Mouse (Mus musculus) cerebellum, postnatal 10 days (tissue): ENCODE measurements around the gene Antxrl.

Experiments
- DNase-seq, 2 experiments: peaks; one replicate each; pipeline ENCODE4 v3.0.0; 2021; ENCODE audit warnings: mixed read lengths in 2 of 2

The Antxrl gene

DNA sequence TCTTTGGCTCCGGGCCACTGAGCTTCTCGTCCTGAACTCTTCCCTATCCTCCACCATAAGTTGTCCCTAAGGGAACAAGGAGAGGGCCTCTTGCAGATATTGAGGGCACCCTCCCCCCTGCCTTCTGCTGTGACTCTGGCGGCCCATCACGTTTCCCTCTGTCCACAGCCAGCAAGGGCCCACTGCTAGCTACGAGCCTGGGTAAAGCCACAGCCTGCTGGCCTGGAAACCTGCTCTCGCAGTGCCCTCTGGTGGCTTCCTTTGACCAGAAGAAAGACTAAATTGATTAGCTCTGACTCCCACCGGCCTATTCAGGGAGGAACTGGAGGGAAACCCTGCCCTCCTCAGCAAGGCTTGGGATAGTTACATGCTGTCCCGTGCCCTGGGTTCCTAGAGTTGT lies 52.4 kb downstream of the Antxrl start:
- DNase-seq: peak; percentile 89 to 90

DNA sequence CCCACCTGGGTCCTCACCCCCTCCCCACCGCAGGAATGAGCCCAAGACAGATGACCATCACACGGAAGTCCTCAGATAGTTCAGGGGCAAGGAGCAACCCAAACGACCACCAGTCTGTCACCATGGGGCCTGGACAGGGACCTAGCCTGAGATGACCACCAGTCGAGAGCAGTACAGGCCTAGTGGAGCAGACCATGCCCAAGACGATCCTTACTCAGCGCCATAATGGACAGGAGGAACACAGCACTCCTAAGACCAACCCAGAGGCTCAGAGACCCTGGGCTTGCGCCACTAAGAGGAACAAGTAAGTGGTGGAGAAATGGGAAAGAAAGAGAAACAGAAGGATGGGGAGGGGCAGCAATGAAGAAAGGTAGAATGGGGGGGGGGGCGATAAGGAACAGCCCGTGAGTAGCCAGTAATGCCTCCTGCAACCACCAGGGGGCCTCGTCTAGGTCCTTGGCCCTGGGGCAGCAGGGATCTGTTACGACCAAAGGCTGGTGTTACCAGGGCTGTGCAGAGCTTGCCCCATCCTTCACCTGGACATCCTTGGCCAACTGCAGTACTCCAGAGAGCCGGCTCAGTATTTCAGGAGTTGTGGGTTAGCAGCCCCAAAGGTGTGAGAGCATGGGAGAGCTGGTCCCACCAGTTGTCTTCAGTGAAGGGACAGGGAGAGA lies 54.0 kb downstream of the Antxrl start:
- peak; percentile 74 to 79 for DNase-seq

DNA sequence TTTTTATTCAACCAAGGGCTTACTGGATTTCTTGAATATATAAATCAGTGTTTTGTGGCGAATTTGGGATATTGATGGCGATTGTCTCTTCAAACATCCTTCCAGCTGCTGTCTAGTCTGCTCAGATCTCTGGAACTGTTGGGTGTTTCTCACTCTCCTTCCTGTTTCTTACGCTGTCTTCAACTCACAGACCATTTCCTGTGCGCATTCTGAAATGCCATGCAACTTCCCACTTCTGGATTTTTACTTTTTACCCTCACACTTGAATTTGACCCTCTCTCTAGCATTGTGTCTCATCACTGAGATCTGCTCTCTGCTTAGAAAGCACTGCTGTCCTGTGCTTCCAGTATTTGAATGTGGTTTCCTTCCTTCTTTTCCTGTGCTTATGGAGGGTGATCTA lies 55.1 kb downstream of the Antxrl start:
- DNase-seq: no peak

DNA sequence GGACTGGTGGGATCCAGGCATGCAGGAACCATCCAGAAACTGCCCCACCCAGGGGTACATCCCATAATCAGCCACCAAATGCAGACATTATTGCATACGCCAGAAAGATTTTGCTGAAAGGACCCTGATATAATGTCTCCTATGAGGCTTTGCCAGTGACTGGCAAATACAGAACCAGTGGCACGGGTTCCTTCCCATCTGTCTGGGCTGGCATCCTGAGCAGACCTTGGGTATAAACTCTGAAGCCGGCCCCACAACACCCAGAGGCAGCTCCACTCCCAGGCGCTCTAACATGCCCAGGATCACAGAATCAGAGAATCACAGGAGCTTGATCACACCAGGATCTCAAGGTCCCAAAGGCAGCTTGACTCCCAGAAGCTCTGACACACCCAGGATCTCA lies 61.8 kb downstream of the Antxrl start:
- peak; percentile 56 to 68 for DNase-seq

DNA sequence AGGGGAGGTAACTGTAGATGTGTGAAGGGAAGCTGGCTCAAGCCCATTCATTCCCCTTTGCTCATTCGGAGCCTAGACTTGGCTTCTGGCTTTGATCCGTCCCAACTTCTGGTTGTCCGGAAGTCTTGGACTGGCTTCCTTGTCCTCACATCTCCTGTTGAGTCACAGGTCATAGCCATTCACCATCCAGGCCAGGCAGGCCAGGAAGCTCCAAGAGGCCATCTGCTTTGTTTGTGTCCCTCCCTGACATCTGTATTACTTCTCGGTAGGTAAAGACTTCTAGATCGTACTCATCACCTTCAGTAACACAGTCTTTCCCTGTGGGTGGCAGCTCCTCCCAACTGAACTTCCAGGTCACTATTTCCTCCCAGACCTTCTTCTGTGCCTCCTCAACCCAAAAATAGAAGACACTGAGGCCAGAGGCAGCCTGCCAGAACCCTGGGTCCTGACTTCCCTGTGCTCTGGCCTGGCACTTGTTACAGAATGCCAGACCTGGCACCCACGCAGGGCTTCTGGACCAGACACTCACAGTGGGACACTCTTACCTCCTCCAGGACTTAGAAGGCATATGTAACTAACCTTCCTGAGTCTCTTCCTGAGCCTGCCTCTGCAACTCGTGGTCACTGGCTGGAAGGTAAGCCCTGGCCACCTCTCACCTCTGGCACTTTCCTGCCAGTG lies 66.7 kb downstream of the Antxrl start:
- DNase-seq: peak; percentile 82 to 91

DNA sequence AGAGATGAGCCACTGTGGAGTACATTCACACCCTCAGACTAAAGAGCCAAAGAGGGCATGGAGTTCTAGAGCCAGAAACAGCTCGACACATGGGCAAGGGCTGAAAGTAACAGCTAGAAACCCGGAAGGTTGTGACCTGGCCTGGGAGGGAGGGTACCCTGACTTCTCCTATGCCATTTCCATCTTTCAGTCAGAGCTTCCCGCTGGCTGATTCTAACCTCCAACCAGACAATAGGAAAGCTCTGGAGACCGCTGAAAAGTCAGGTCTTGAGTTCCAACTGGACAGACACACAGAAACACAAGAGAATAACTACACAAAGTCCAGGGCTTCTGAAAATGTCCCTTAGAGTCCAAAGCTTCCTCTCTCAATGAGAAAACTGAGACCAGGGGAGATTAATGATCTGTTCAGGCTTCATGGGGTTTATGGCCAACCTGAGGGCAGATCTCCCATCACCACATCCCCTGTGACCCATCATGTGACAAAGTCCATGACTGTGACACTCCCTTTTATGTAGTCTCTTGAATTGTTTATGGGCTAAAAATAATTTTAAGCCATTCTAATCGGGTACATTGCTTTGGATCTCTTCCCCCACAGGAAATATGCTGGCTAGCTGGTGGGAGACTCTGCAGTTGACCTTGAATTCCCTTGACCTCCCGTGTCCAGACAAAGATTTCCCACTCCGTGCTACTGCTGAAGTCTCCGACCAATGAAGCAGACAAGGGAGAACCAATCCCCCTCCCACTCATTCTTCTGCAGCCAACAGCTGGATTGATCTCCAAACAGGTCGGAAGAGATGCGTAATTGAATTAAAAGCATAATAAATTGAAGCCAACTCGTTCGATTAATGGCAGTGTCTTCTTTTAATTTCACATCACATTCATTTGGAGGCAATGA lies 67.8 kb downstream of the Antxrl start:
- no peak for DNase-seq

DNA sequence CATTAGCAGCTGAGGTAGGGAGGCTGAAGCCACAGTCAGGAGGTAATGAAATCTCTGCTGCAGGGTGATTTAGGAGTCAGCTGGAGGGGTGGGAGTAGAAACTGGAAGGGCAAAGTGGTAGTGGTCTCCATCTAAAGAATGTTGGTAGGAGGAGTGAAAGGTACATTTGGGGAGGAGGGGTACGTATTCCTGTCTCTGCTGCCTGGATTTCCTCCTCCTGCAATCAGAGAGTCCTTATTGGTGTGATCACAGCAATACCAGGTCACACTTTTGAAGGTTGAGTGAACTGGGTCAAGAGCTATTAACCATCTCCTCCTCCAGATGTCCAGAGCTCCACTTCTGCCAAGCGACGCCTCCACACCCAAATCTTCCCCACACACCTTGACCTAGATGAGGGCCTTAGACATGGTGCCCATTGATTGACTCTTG lies 68.4 kb downstream of the Antxrl start:
- no peak for DNase-seq

DNA sequence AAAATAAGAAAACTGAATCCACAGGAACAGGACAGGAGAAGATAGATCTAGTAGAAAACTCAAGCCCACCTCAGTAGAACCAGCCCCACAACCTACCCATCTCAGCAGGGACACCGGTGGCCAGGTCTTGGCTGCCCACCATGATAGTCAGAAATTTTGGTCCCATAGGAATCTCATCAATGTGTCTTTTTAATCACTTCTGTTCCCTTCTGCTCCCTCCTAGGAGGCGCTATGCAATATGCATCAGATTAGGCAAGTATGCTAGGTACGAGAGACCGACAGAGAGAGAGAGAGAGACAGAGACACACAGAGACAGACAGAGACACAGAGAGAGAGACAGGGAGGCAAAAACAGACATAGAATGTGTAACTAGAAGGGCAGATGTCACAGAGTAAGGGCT lies 69.2 kb downstream of the Antxrl start:
- DNase-seq: no peak
